Comparison of ENCODE assay signal across 12 mouse cellular contexts in the genomic region with DNA sequence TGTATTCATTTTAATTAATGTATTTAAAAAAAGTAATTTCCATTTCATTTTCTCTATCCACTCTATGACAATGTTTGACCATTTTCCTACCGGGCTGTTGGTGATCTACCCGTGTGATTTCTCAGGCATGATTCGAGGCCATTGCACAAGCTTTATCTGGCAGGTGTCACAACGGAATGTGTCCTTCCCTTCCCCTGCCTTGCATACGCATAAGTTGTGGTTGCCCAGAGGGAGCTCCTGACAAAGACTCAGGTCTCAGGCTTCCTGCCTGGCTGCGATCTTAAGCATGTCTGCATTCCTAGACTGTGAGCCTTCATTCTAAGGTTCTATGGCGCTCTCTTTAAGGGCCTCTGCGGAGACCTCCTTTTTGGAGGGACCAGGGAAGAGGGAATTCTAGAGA. TPM values are rescaled to one million over a fixed set of nuclear protein-coding genes. Genes with fewer than 3 reads are reported as not detected.
DNase-seq lines count a peak whose midpoint lies in the region; ATAC-seq and TF ChIP-seq lines count a peak whose summit lies in the region.
"Had no signal": no experiment of that assay in that cellular context is flagged by ENCODE, and none has a peak within 500 bp of the region (broad histone marks: within the 10 kb centered on the region; RNA-seq: fewer than 3 reads in every experiment).

No protein-coding gene starts in this region.

- no peaks in the 10 kb centered on the region for H3K27me3 ChIP-seq in Patski

- CTCF ChIA-PET in Patski (lab: Charles Lee), result no interaction called here

- WGBS in lung, adult 2 months, result 34% methylated on average over 8 of the region's 8 CpGs

- ATAC-seq in Patski, result peak; percentile 67
- peak; percentile 34 to 50; a peak in 3 of 4 replicates for ATAC-seq in hematopoietic stem cell, adult 5-6 weeks (replicated peaks in 1 of 2; ENCODE audit: insufficient read depth in 1 of 2, low FRiP score in 2 of 2, low TSS enrichment in 1 of 2, low read depth in 1 of 2, poor library complexity in 2 of 2, severe bottlenecking in 2 of 2)
- no peak for ATAC-seq in erythroid progenitor cell, adult 5-6 weeks (replicated peaks; ENCODE audit: low FRiP score, poor library complexity, severe bottlenecking)

- peak; percentile 25 to 51 for DNase-seq in lung, adult 18-20 months
- DNase-seq in lung, adult 2 months, result no peak
- peak; percentile 43 for DNase-seq in Patski (ENCODE audit: low read depth, low spot score)
- peak; percentile 9 for DNase-seq in mesoderm, embryonic 11.5 days (ENCODE audit: low read depth, low spot score)
- DNase-seq in gastrocnemius, adult 8-10 months (ENCODE audit: low spot score in 2 of 2), result no peak
- DNase-seq in adipocyte (ENCODE audit: low spot score), result no peak
- DNase-seq: cerebellum, postnatal 25 days; kidney, adult 11 months had no signal

- TF ChIP-seq POLR2A in lung, adult 2 months (IDR thresholded peaks at IDR 0.05; ENCODE audit: borderline replicate concordance, extremely low read depth, low read depth, low read length), result no peak

- no peak overlapping the region for H3K4me3 ChIP-seq in lung, adult 2 months (replicated peaks; ENCODE audit: extremely low read depth, low read depth, low read length)
- H3K4me3 ChIP-seq: erythroblast, embryonic 14.5 days; heart, embryonic 10.5 days had no signal

- TF ChIP-seq CTCF in lung, adult 2 months (IDR thresholded peaks at IDR 0.05; ENCODE audit: insufficient read depth, low read length), result no peak
- TF ChIP-seq CTCF in Patski (IDR thresholded peaks at IDR 0.05), result no peak

- in situ Hi-C loops in Patski (cut with MboI; ENCODE audit: low pct_unique_long_range_greater_than_20kb), result no loop called here

- H3K4me1 ChIP-seq in lung, adult 2 months (ENCODE audit: control insufficient read depth, insufficient read depth, low read length), result peaks cover 5% of the 10 kb centered on the region; the same call in 1 of the 2 replicates

- POLR2A ChIA-PET in Patski (lab: Charles Lee), result interaction anchor here (0.6 kb wide), 1 partner anchor 17 kb away, joined by 3 read pairs; no protein-coding TSS in a partner anchor

RNA-seq across cellular contexts. Expression of gene Pik3c2a, which starts 18.9 kb away (rescaled TPM):
- 3.4 and 5.5 TPM in 2 replicates for polyA plus RNA-seq in lung, adult 2 months (2012; rRNA removed)
- 21.2 TPM for polyA plus RNA-seq in Patski (2021)
- 18.9 and 19.1 TPM in 2 replicates for total RNA-seq in hematopoietic stem cell, adult 5-6 weeks (2017)
- 1 to 10 TPM; 3.9 to 7.0 (median 5.7) TPM for total RNA-seq in gastrocnemius, adult 8-10 months (2022)
- total RNA-seq in erythroid progenitor cell, adult 5-6 weeks (2015; ENCODE audit: low replicate concordance), result 5.0 and 11.3 TPM in 2 replicates
- 2.3 and 10.9 TPM in 2 replicates for total RNA-seq in erythroid progenitor cell, adult 5-6 weeks (2017; ENCODE audit: low replicate concordance)
- polyA plus RNA-seq: erythroblast, embryonic 14.5 days had no signal

RNA-seq across cellular contexts. Expression of gene Nucb2, which starts 42.1 kb away (rescaled TPM):
- polyA plus RNA-seq in lung, adult 2 months (2012; rRNA removed), result 6.7 and 9.5 TPM in 2 replicates
- polyA plus RNA-seq in Patski (2021), result 27.0 TPM
- total RNA-seq in hematopoietic stem cell, adult 5-6 weeks (2017), result 23.3 and 25.3 TPM in 2 replicates
- total RNA-seq in gastrocnemius, adult 8-10 months (2022), result 1 to 10 TPM; 1.3 to 5.3 (median 2.6) TPM
- total RNA-seq in erythroid progenitor cell, adult 5-6 weeks (2015; ENCODE audit: low replicate concordance), result 16.9 and 18.0 TPM in 2 replicates
- total RNA-seq in erythroid progenitor cell, adult 5-6 weeks (2017; ENCODE audit: low replicate concordance), result 11.5 and 18.5 TPM in 2 replicates
- polyA plus RNA-seq: erythroblast, embryonic 14.5 days had no signal

Comparison
In these comparisons a context has a peak if more than half of its experiments do, and no peak if none do; other contexts are left out.
1. DNase-seq: peak in lung, adult 18-20 months (2 of 2), Patski (single experiment) and mesoderm, embryonic 11.5 days (single experiment); none in lung, adult 2 months (single experiment), gastrocnemius, adult 8-10 months (0 of 2) and adipocyte (single experiment).